Mouse (Mus musculus) stomach, postnatal 0 days (tissue): ENCODE data around the gene Rpl7l1.
"Not testable (repeated sequence)": the region's sequence is repeated elsewhere in the genome, so short reads cannot be mapped to it uniquely, and the experiment has no call there.

ENCODE experiments used
- CTCF ChIP-seq: IDR thresholded peaks from 2 replicates; pipeline ENCODE4 v1.5.1; 2016; ENCODE audit warnings: antibody characterized with exemption, low read depth, mild to moderate bottlenecking, moderate library complexity
- EP300 ChIP-seq: optimal IDR thresholded peaks from 2 replicates; pipeline ENCODE3; 2016; ENCODE audit warnings: antibody characterized with exemption

- TF ChIP-seq CTCF, EP300: not testable (repeated sequence)
Measured at GRCm38 (mm10) chr17:46764916-46765315, 17.6 kb downstream of the Rpl7l1 start.
